Mouse (Mus musculus): Measurements from ENCODE around the gene Psmd3. TPM values are rescaled to one million over a fixed set of nuclear protein-coding genes. Genes with fewer than 3 reads are reported as not detected.
"Not testable (repeated sequence)": the region's sequence is repeated elsewhere in the genome, so short reads cannot be mapped to it uniquely, and the experiment has no call there.

The Psmd3 gene
- total RNA-seq, 2 experiments from 2014 or later: 77.3 to 90.0 TPM

- peak; percentile 17; the same call in 1 of the 2 replicates for ATAC-seq (replicated peaks; ENCODE audit: poor library complexity, severe bottlenecking)
Observed at GRCm38 (mm10) chr11:98713703-98714102, 31.3 kb downstream of the Psmd3 start.

DNA sequence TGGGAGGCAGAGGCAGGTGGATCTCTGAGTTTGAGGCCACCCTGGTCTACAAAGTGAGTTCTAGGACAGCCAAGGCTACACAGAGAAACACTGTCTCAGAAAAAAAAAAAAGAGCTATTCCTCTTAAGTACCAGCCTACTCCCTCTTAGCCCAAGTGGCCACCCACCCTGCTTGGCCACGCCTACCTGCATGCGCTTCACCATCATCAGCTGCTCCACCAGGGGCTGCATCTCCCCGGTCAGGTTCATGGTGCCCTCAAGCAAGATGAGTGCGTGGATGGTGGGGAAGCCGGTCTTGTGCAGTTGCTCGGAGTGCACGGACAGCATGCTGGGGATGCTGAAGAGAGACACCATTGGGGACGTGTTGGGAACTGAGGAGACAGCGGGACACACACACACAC lies 33.6 kb downstream of the Psmd3 start:
- no peak for ATAC-seq (replicated peaks; ENCODE audit: poor library complexity, severe bottlenecking)

- peak; percentile 72 for ATAC-seq (replicated peaks; ENCODE audit: poor library complexity, severe bottlenecking)
Observed at GRCm38 (mm10) chr11:98717904-98718303, 35.5 kb downstream of the Psmd3 start.

DNA sequence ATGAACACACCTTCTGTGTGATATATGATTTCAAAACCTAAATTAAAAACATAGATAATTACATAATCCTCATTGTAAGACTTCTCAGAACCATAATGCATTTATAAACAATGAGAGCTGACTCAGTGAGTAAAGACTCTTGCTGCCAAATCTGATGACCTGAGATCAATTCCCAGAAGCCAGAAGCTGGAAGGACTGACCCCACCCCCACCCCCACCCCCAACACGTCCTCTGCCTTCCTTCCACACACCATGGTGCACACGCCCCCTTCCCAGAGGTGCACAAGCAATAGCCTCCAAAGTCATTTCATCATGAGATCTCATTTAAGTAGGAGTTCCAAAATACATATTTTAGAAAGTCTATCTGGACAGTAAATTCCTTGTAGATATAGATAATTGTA lies 38.4 kb downstream of the Psmd3 start:
- no peak for ATAC-seq (replicated peaks; ENCODE audit: poor library complexity, severe bottlenecking)

- no peak for ATAC-seq (replicated peaks; ENCODE audit: poor library complexity, severe bottlenecking)
Observed at GRCm38 (mm10) chr11:98721458-98722226, 39.3 kb downstream of the Psmd3 start.

GRCm38 (mm10) chr11:98723098-98723497 lies 40.7 kb downstream of the Psmd3 start:
- ATAC-seq (replicated peaks; ENCODE audit: poor library complexity, severe bottlenecking): no peak

GRCm38 (mm10) chr11:98725926-98726506 lies 43.7 kb downstream of the Psmd3 start:
- ATAC-seq (replicated peaks; ENCODE audit: poor library complexity, severe bottlenecking): no peak

- ATAC-seq (replicated peaks; ENCODE audit: poor library complexity, severe bottlenecking): peak; percentile 100
Observed at GRCm38 (mm10) chr11:98729119-98729588, 46.8 kb downstream of the Psmd3 start, which contains the start of gene Med24. Med24 (minus strand) TSS chr11:98729435.

- ATAC-seq (replicated peaks; ENCODE audit: poor library complexity, severe bottlenecking): no peak
Observed at GRCm38 (mm10) chr11:98730727-98731126, 48.4 kb downstream of the Psmd3 start.

- ATAC-seq (replicated peaks; ENCODE audit: poor library complexity, severe bottlenecking): no peak
Observed at GRCm38 (mm10) chr11:98731134-98731533, 48.8 kb downstream of the Psmd3 start.

DNA sequence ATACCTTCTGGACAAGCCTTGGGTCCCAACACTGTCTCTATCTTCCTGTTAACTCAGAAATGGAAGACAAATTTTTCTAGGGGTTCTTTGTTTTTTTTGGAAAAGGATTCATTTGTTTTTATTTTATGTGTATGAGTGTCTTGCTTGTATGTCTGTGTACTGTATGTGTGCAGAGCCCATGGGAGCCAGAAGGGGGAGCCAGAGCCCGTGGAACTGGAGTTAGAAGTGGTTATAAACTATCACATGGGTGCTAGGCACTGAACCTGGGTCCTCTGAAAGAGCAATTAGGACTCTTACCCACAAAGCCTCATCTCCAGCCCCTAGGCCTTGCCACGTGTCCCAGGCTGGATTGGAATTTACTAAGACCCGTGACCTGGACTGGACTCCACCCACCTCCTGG lies 51.7 kb downstream of the Psmd3 start:
- no peak for ATAC-seq (replicated peaks; ENCODE audit: poor library complexity, severe bottlenecking)

DNA sequence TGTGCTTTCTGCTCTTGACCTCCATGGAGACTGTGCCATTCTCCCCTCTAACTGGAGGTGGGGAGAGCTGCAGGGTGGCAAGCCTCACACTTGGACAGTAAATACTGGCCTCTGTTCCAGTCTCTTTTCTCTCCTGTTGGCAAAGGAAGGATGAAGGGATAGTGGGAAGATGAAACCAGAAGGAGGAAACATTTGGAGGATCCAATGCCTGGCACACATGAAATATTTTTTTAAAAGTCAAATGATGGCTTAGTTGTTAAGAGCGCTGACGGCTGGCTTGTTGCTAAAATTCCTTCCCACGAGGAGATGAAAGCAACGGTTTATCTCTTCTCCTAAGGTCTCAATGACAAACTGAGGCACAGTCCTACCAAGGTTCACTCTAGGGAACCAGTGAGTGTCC lies 52.8 kb downstream of the Psmd3 start:
- no peak for ATAC-seq (replicated peaks; ENCODE audit: poor library complexity, severe bottlenecking)

GRCm38 (mm10) chr11:98736176-98736575 lies 53.8 kb downstream of the Psmd3 start:
- no peak for ATAC-seq (replicated peaks; ENCODE audit: poor library complexity, severe bottlenecking)

DNA sequence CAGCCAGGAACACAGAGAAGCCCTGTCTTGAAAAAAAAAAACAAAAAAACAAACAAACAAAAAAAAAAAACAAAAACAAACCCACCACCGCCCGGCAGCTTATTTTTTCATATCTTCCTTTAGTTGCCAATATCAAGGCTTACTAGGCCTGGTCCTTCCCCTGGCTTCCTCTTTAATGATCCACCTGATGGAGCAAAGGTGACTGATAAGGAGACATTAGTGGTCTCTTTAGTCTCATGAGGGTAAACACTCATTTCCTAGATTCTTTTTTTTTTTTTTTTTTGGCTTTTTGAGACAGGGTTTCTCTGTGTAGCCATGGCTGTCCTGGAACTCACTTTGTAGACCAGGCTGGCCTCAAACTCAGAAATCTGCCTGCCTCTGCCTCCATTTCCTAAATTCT lies 54.9 kb downstream of the Psmd3 start:
- not testable (repeated sequence) for ATAC-seq (replicated peaks; ENCODE audit: poor library complexity, severe bottlenecking)

DNA sequence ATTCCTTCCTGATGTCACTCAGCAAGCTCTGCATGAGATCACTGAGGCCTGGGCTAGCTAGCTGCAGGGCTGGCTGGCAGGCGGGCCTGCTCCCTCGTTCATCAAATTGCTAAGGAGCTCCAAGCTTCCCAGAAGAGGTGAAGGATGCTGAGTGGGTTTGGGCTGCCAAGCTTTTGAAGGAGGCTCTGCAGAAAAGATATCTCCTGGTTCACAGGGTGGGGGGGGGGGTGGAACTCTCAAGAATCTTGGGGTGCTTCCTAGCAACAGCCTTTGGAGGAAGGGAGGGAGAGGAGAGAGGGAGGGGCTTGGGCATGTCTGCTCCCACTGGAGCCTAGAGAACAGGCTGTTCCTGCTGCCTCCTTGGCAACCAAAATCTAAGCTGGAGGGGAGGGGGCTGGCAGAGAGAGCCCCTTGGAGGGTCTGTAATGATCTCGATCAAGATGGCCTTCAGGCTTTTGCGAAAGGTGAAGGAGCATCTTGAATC lies 56.1 kb downstream of the Psmd3 start:
- ATAC-seq (replicated peaks; ENCODE audit: poor library complexity, severe bottlenecking): no peak

DNA sequence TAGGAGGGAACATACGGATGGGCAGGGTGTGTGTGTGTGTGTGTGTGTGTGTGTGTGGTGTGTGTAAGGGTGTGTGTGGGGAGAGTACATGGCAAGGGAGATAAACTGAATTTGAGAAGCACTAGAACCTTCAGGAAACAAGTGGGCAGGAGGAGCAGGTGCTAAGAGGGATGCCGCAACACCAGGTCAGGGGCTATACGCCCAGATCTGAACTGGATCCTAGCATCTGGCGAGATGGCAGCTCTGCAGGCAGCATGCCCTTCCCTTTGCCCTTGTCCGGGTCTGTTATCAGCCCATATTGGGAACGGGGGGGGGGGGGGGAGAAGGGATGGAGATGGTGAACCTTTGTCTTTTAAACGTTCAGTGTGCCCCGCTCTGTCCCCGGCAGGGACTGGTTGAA lies 56.6 kb downstream of the Psmd3 start:
- ATAC-seq (replicated peaks; ENCODE audit: poor library complexity, severe bottlenecking): no peak

- ATAC-seq (replicated peaks; ENCODE audit: poor library complexity, severe bottlenecking): no peak
Observed at GRCm38 (mm10) chr11:98740026-98740392, 57.7 kb downstream of the Psmd3 start.

DNA sequence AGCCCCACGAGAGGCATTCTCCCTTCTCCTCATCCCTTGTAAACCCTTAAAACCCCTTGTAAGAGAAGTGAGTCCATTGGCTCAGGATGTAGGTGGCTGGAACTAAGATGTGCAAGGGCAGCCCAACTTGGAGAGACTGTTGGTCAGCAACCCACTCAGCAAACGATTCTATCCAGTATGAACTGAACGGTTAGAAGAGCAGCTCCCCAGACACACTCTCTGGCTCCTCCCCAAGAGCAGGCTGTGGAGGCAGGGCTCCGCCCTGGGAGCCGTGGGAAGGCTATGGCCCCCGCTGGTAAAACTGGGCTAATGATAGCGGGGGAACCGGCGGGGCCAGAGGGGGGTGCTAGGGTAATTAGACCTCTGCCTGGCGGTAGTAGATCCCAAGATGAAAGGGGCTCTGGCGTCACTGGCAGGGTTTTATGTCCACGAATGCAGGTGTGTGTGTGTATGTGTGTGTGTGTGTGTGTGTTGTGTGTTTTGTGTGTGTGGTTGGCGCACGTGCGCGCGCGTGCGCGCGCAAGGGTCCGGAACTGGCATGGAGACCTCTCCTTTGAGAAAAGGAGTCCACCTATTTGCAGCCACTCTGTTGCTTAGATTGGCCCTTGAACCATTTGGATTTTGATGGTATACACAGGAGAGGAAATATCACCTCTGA lies 58.2 kb downstream of the Psmd3 start, which contains the start of gene Thra:
Thra (plus strand) TSS at position 246 of the 658 bp plus-strand sequence.
- peak; percentile 72 for ATAC-seq (replicated peaks; ENCODE audit: poor library complexity, severe bottlenecking)

DNA sequence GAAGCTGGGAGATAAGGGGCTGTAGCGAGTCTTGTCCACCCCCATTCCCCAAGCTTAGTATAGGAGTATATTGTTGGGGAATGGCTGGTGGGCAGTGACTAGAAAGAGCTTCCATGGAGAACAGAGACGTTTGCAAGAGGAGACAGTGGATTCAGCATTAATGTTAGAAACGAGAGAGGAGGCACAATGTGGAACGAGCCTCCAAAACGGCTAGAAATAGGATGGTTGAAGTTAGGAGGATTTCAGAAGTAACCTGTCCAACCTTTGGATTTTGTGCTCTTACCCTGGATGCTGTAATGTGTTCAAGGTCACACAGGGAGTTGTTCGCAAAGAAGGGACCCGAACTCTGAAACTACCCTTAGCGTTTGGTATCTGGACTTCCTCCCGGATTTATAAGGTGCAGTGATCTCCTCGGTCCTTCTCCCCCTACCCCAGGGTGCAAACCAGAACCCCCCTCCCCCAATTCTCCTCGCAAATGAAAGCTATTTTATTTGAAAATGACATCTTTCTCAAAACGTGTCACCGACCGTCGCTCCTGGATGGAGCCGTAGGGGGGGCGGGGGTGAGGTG lies 58.8 kb downstream of the Psmd3 start:
- no peak for ATAC-seq (replicated peaks; ENCODE audit: poor library complexity, severe bottlenecking)

GRCm38 (mm10) chr11:98741622-98742396 lies 59.5 kb downstream of the Psmd3 start:
- ATAC-seq (replicated peaks; ENCODE audit: poor library complexity, severe bottlenecking): peak; percentile 52
